Mouse (Mus musculus) heart, embryonic 10.5 days (tissue): ENCODE results near the gene Gm3327. TPM values are rescaled to one million over a fixed set of nuclear protein-coding genes. Genes with fewer than 3 reads are reported as not detected.
"Not testable (repeated sequence)": the region's sequence is repeated elsewhere in the genome, so short reads cannot be mapped to it uniquely, and the experiment has no call there.

Source experiments
- DNase-seq: peaks from one replicate; pipeline ENCODE4 v3.0.0-alpha.2; 2017; ENCODE audit warnings: low spot score
- H3K27ac ChIP-seq: fragments of 300-500 bp; sonication (generic); 2 replicates; pipeline ENCODE4 v1.5.1; 2016; ENCODE audit warnings: mild to moderate bottlenecking
- H3K27me3 ChIP-seq: fragments of 300-500 bp; sonication (generic); 2 replicates; pipeline ENCODE4 v1.6.1; 2016; ENCODE audit warnings: mild to moderate bottlenecking; ENCODE audit not compliant: poor library complexity, insufficient read depth, severe bottlenecking
- H3K36me3 ChIP-seq: fragments of 300-500 bp; sonication (generic); 2 replicates; pipeline ENCODE4 v1.6.1; 2016; ENCODE audit warnings: mild to moderate bottlenecking, moderate library complexity
- H3K4me1 ChIP-seq: fragments of 300-500 bp; sonication (generic); 2 replicates; pipeline ENCODE4 v1.6.1; 2016; ENCODE audit warnings: mild to moderate bottlenecking
- H3K4me3 ChIP-seq: fragments of 300-500 bp; sonication (generic); 2 replicates; pipeline ENCODE4 v1.5.1; 2016; ENCODE audit warnings: mild to moderate bottlenecking, moderate library complexity
- H3K9me3 ChIP-seq: fragments of 300-500 bp; sonication (generic); 2 replicates; pipeline ENCODE4 v1.6.1; 2016; ENCODE audit warnings: mild to moderate bottlenecking, moderate library complexity
- WGBS: fragments of 180-500 bp; shearing (Covaris S2); methylation state at CpG from one replicate; pipeline ENCODE4 v1.1.7; 2016; 5-methylcytosine and 5-hydroxymethylcytosine counted together
- polyA plus RNA-seq: library from polyadenylated mRNA; unstranded; fragments of >200 nt; fragmentation: Nextera tagmentation; extraction: Ambion mirVana; gene quantifications from 2 replicates; pipeline ENCODE4 v1.2.1, GENCODE M21; 2016

Gene Gm3327
- not detected in 2 replicates for polyA plus RNA-seq

DNA sequence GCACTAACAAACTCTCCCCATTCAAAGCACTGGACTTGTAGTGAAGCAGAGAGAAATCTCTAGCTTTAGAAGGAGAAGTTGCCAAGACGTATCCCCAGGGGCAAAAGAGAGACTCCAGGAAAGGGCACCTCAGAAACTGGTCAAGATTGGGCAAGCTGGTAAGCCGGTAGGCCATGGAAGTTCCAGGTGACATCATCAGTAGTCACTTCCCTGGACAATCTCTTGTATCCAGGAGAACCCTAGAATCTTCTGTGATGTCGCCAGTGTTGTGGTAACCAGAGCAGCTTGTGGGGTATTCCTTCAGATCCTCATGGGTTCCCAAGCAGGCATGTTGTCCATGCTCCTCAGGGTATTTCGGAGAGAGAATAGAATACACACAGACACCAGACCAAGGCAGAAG lies at the start of gene Gm3327:
TSS of gene Gm3327 (plus strand) at position 301 of the 400 bp plus-strand sequence.
- not testable (repeated sequence) for H3K4me3 ChIP-seq, H3K27ac ChIP-seq, H3K9me3 ChIP-seq, H3K36me3 ChIP-seq, DNase-seq, H3K4me1 ChIP-seq, H3K27me3 ChIP-seq
- WGBS: 81% methylated on average over 4 of the region's 4 CpGs

DNA sequence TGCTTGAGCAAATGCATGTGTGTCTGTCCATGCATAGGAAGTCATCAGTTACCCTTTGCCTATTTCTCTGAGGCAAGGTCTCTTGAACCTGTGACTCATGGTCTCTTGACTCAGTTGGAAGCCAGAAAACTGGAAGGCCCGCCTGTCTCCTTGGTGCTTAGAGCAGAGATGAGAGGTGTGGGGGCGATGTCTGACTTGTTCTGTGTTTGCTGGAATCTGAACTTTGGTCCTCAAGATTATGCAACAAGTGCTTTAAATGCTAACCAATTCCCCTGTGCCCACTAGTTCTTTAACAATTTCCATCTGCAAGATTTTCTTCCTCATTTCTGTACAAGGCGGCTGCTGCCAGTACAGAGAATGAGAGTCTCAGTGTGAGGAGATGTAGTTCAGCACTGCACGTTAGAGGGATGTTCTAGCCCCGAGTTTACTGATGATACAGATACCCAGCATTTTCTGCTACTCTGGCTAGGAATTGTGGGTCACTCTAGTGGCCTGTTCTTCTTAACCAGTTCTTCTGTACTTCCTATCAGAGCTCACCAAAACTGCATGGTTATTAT lies 45.8 kb upstream of the Gm3327 start:
- not testable (repeated sequence) for H3K27me3 ChIP-seq, H3K9me3 ChIP-seq, H3K4me1 ChIP-seq, H3K27ac ChIP-seq, DNase-seq, H3K36me3 ChIP-seq, H3K4me3 ChIP-seq
- WGBS: 75% methylated on average over 5 of the region's 5 CpGs

DNA sequence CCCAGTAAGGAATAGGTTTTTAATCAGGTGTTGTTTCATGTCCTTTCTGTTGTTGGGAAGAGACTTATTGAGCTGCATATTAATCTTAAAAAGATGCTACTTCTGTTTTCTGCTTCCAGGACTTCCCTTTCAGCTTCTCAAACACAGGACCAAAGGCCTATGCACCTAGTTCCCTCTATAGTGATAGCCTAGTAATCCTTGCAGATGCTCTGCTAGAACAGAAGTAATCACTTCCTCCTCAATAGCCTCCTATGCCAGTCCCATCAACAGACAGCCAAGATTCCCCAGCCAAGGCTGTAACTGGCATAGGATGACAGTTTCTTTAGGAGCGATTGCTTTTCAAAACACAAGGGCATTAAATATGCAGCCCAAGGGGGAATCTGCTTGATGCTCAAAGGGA lies 37.1 kb upstream of the Gm3327 start:
- not testable (repeated sequence) for H3K9me3 ChIP-seq, H3K36me3 ChIP-seq, H3K4me3 ChIP-seq, DNase-seq, H3K4me1 ChIP-seq, H3K27ac ChIP-seq, H3K27me3 ChIP-seq
- 90% methylated on average over 1 of the region's 1 CpGs for WGBS

DNA sequence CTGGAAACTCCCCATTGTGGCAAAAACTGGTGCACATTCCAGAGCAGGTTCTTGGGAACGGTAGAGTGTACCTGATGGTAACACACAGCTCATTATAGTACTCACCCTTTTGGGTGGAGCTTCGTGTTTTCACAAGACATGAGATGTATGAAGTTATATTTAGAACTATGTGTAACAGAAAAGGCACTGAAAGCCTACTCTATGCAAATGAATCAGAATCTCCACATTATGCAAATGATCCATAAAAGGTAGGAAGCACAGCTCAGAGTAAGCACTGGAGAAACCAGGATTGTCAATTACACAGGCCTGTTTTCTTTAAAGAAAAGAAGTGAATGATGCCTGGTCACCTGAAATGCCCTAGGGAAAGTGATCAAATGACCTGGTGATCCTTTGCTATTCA lies 36.1 kb upstream of the Gm3327 start:
- H3K27me3 ChIP-seq, H3K9me3 ChIP-seq, H3K4me3 ChIP-seq, DNase-seq, H3K36me3 ChIP-seq, H3K4me1 ChIP-seq, H3K27ac ChIP-seq: not testable (repeated sequence)
- 67% methylated on average over 2 of the region's 2 CpGs for WGBS

- H3K27me3 ChIP-seq: not testable (repeated sequence)
- WGBS: 55% methylated on average over 1 of the region's 1 CpGs
Observed at GRCm38 (mm10) chr14:44091524-44091923, 32.1 kb upstream of the Gm3327 start.

DNA sequence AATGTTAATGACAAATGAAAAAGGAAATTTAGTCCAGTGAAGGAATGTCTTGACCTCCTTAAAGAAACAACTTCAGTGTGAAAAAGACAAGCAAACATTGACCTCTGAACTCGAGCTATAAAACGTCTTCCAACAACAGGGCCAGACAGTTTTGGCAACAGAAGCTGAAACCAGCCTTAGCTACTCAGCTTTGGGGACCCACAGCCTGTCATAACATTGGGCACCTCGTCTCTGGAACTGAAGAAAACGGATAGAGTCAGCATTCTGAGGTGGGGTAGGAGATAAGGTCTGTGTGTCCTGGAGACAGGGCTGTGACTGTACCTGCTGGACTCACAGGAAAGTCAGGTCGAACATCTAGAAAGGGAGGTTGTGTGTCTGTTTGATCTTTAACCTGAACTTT lies 29.2 kb upstream of the Gm3327 start:
- H3K36me3 ChIP-seq, DNase-seq, H3K9me3 ChIP-seq, H3K27me3 ChIP-seq, H3K4me3 ChIP-seq, H3K4me1 ChIP-seq, H3K27ac ChIP-seq: not testable (repeated sequence)
- WGBS: 52% methylated on average over 5 of the region's 5 CpGs

More at GRCm38 (mm10) chr14:44091524-44091923, 32.1 kb upstream of the Gm3327 start:
- not testable (repeated sequence) for H3K36me3 ChIP-seq, DNase-seq, H3K4me1 ChIP-seq, H3K4me3 ChIP-seq, H3K27ac ChIP-seq, H3K9me3 ChIP-seq

GRCm38 (mm10) chr14:44100030-44100429 lies 23.6 kb upstream of the Gm3327 start:
- DNase-seq, H3K9me3 ChIP-seq, H3K4me1 ChIP-seq, H3K27ac ChIP-seq, H3K4me3 ChIP-seq, H3K36me3 ChIP-seq, H3K27me3 ChIP-seq: not testable (repeated sequence)
- no CpG with 5 or more reads among the region's 1 CpGs for WGBS

DNA sequence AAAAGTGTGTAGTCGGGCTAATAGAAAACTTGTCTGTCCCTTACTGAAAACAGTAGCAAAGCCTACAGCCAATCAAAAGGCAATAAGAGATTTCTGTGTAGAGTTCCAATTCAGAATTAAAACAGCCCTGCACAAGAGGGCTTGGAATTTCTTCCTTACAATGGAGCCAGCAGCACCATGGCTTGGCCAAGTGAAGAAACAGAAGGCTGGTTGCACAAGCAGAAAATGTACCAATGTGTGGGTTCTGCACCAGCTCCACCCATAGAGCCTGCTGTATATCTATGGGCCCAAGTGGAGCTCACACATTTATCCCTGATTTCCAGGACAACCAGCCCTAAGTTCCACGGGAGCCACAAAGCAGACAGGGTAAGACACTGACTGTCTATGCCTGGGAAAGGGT lies 21.3 kb upstream of the Gm3327 start, which contains the start of gene Ear2:
TSS of gene Ear2 (plus strand) at position 301 of the 400 bp plus-strand sequence.
- not testable (repeated sequence) for H3K36me3 ChIP-seq, H3K4me3 ChIP-seq, DNase-seq, H3K27ac ChIP-seq, H3K27me3 ChIP-seq, H3K9me3 ChIP-seq, H3K4me1 ChIP-seq
- WGBS: 71% methylated on average over 2 of the region's 2 CpGs

DNA sequence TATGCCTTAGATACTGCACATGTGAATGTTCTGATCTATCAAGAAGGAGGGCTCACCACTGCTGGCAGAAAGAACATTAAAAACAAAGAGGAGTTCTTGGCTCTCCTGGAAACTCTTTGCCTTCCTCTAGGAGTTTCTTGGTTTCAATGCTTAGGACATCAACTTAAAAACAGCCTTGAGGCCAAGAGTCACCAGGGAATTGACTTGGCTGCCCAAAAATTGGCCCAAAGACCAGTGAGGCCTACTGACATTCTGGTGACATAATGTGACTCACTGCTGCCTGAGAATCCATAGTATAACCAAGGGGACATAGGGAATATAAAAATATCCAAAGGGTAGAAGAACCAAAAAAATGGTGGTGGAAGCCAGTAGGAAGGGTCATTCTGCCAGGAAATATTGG lies 12.7 kb upstream of the Gm3327 start:
- Histone ChIP-seq H3K9me3 (no peaks in the 10 kb centered on the region), H3K36me3 (no peaks in the 10 kb centered on the region), H3K4me1 (no peaks in the 10 kb centered on the region), H3K27ac (no peak overlapping the region), H3K4me3 (no peak overlapping the region), H3K27me3 (no peaks in the 10 kb centered on the region)
- DNase-seq: no peak

Other genes starting within 250 kb of the Gm3327 start
- gene Ear1, start 248.3 kb upstream of the Gm3327 start, polyA plus RNA-seq: not detected in 2 replicates
- gene Ear10, start 200.3 kb upstream of the Gm3327 start, polyA plus RNA-seq: not detected in 2 replicates
- 25.2 and 25.6 TPM in 2 replicates for gene Gm8113, start 198.5 kb upstream of the Gm3327 start, polyA plus RNA-seq
- gene Ang5, start 166.8 kb upstream of the Gm3327 start, polyA plus RNA-seq: not detected in 2 replicates
- gene Ang6, start 121.6 kb upstream of the Gm3327 start, polyA plus RNA-seq: not detected in 2 replicates
- gene Ear2, start 21.2 kb upstream of the Gm3327 start, polyA plus RNA-seq: not detected in 2 replicates
- not detected in 2 replicates for gene Gm8212, start 73.8 kb downstream of the Gm3327 start, polyA plus RNA-seq
- gene 4930503E14Rik, start 89.4 kb downstream of the Gm3327 start, polyA plus RNA-seq: not detected in 2 replicates
- gene Gm8220, start 161.7 kb downstream of the Gm3327 start, polyA plus RNA-seq: not detected in 2 replicates
- gene Gm5930, start 214.7 kb downstream of the Gm3327 start, polyA plus RNA-seq: not detected in 2 replicates
- not detected in 2 replicates for gene Gm8229, start 241.5 kb downstream of the Gm3327 start, polyA plus RNA-seq